Mouse (Mus musculus) olfactory bulb, adult 2 months (tissue): ENCODE data around the gene F5.

Experiments used
- CTCF ChIP-seq: fragments of 200-500 bp; IDR thresholded peaks from 2 replicates; pipeline ENCODE4 v1.5.1; 2012; ENCODE audit warnings: low read depth, mild to moderate bottlenecking, low read length, moderate library complexity; ENCODE audit not compliant: insufficient read depth
- POLR2A ChIP-seq: fragments of 200-500 bp; IDR thresholded peaks from 2 replicates; pipeline ENCODE4 v1.6.1; 2012; ENCODE audit warnings: mild to moderate bottlenecking, low read depth, low read length, moderate library complexity; ENCODE audit not compliant: insufficient read depth

DNA sequence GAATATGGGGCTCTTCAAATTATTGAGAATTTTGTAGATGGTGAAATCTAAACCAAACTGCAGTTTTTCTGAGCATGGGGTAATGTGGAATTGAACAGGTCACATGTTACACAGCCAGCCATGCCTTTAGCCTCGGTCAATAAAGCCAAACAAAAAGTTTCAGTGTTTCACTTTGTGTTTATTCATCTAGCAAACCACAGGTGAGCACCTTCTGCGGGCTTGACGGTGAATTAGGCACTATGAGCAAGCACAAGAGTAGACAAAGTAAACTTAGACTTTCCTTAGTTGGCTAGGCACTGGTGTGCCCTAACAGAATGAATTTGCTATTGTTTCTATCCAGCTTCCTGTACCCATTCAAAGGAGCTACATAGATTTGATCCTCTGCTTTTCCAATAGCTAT is 3.3 kb downstream of the F5 start:
- no peak for TF ChIP-seq CTCF
- TF ChIP-seq POLR2A: no peak
